In the genomic region with DNA sequence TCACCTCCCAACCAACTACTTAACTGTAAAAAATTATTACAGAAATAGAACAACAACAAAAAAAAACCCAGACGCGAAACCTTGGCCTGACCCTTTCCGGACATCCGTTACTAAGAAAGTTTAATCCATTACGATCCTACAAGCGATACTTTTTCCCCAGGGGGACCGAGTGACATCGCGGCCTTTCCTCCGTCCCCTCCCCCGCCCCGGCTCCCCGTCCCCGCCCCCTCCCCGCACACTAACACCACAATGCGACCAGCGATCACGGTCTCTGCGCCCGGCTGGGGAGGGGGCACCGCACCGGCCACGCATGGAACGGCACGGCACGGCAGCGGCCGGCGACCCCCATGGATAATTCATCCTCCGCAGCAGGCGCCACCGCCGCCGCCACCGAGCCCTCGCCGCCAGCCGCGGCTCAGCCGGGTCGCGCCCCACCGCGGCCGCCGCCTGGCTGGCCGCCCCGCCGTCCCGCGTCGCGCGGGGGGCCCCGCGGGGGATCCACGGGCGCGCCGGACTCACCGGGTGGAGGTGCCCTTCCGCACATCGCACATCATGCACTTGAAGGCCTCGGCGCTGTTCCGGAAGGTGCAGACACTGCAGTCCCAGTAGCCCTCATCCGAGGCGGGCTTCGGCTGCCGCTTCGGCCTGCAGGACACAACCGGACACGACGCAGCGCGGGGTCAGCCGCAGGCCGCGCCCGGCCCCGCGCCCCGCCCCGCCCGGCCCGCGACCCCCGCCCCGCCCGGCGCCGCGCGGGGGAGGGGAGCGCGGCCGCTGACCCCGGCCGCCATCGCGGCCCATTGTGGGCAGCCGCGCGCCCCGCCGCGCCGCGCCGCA, we compare ENCODE assay signal across 8 mouse cellular contexts. TPM values are rescaled to one million over a fixed set of nuclear protein-coding genes. Genes with fewer than 3 reads are reported as not detected.
A peak's percentile ranks its signal among the peaks of the same experiment; 100 is the strongest.
DNase-seq lines count a peak whose midpoint lies in the region; ATAC-seq and TF ChIP-seq lines count a peak whose summit lies in the region.

No protein-coding gene starts in this region.

- peaks cover 12 to 20% of the 10 kb centered on the region in 2 experiments for H3K36me3 ChIP-seq in CH12.LX (replicated peaks in 1 of 2; ENCODE audit: control insufficient read depth in 1 of 2, insufficient read depth in 1 of 2, low read length in 1 of 2)
- peaks cover 8% of the 10 kb centered on the region for H3K36me3 ChIP-seq in embryonic facial prominence, embryonic 13.5 days
- H3K36me3 ChIP-seq in heart, embryonic 14.5 days (ENCODE audit: control insufficient read depth, insufficient read depth, low read length): peaks cover 8% of the 10 kb centered on the region; the same call in 1 of the 2 replicates
- H3K36me3 ChIP-seq in lung, postnatal 0 days (ENCODE audit: insufficient read depth, low read length): no peaks in the 10 kb centered on the region

- DNase-seq in CH12.LX (ENCODE audit: extremely low read depth): peak; percentile 57
- DNase-seq in adrenal gland, postnatal 25 days: peak; percentile 46
- DNase-seq in kidney, postnatal 10 days: peak; percentile 79
- DNase-seq in lung, postnatal 0 days (ENCODE audit: low spot score): peak; percentile 77
- peak; percentile 72 for DNase-seq in retina, embryonic 14.5 days (ENCODE audit: low spot score)
- peak; percentile 31 for DNase-seq in urinary bladder, postnatal 25 days (ENCODE audit: low spot score)

- peaks cover 11% of the 10 kb centered on the region in 2 experiments for H3K4me1 ChIP-seq in CH12.LX (ENCODE audit: control insufficient read depth in 1 of 2, insufficient read depth in 2 of 2)
- peaks cover 3% of the 10 kb centered on the region; the same call in 1 of the 2 replicates for H3K4me1 ChIP-seq in embryonic facial prominence, embryonic 13.5 days
- H3K4me1 ChIP-seq in heart, embryonic 14.5 days (ENCODE audit: control insufficient read depth in 2 of 2, insufficient read depth in 2 of 2, low read length in 2 of 2): peaks cover 0 to 4% of the 10 kb centered on the region in 2 experiments; a peak in 2 of 4 replicates
- H3K4me1 ChIP-seq in lung, postnatal 0 days (ENCODE audit: insufficient read depth, low read depth, low read length): no peaks in the 10 kb centered on the region

- no peak for TF ChIP-seq RAD21 in CH12.LX (IDR thresholded peaks at IDR 0.05; ENCODE audit: low read depth, low read length)

- dilution Hi-C loops in CH12.LX (cut with MboI; ENCODE audit: extremely low pct_ligation_motif_present, extremely low pct_unique_long_range_greater_than_20kb, low sequenced_read_pairs): no loop called here

- TF ChIP-seq CTCF in CH12.LX (conservative IDR thresholded peaks at IDR 0.05 in 1 of 2, IDR thresholded peaks at IDR 0.05 in 1 of 2; ENCODE audit: low read depth in 2 of 2, low read length in 2 of 2): no peak
- no peak; the same call in 1 of the 2 replicates for TF ChIP-seq CTCF in lung, postnatal 0 days (IDR thresholded peaks at IDR 0.05)

- no peak; the same call in 1 of the 2 replicates for TF ChIP-seq POLR2A in CH12.LX (IDR thresholded peaks at IDR 0.05; ENCODE audit: low read depth, low read length)

- peak overlapping the region; percentile 94 for H3K9ac ChIP-seq in CH12.LX (ENCODE audit: insufficient read depth, low read depth)
- peak overlapping the region; percentile 88 for H3K9ac ChIP-seq in embryonic facial prominence, embryonic 13.5 days
- peak overlapping the region; percentile 93 for H3K9ac ChIP-seq in heart, embryonic 14.5 days (ENCODE audit: low read length)
- H3K9ac ChIP-seq in lung, postnatal 0 days (replicated peaks; ENCODE audit: low read depth): peak overlapping the region; percentile 73

- H3K4me2 ChIP-seq in CH12.LX (ENCODE audit: insufficient read depth, low read depth, poor library complexity, severe bottlenecking): peak overlapping the region; percentile 73; the same call in 1 of the 2 replicates
- peak overlapping the region; percentile 86 for H3K4me2 ChIP-seq in embryonic facial prominence, embryonic 13.5 days
- H3K4me2 ChIP-seq in heart, embryonic 14.5 days (ENCODE audit: low read length): peak overlapping the region; percentile 88
- peak overlapping the region; percentile 90 for H3K4me2 ChIP-seq in lung, postnatal 0 days (replicated peaks; ENCODE audit: low read depth, low read length)

- ATAC-seq in embryonic facial prominence, embryonic 13.5 days (ENCODE audit: insufficient number of reproducible peaks, insufficient read depth, low FRiP score, low TSS enrichment, low read depth): peak; percentile 15; the same call in 1 of the 2 replicates
- ATAC-seq in heart, embryonic 14.5 days (ENCODE audit: insufficient number of reproducible peaks, insufficient read depth, low FRiP score, low read depth): peak; percentile 67
- peak; percentile 70 for ATAC-seq in lung, postnatal 0 days

- WGBS in embryonic facial prominence, embryonic 13.5 days: 1% methylated on average over 48 of the region's 110 CpGs
- under 1% methylated on average over 84 of the region's 110 CpGs for WGBS in heart, embryonic 14.5 days
- WGBS in lung, postnatal 0 days: 2% methylated on average over 42 of the region's 110 CpGs

- H3K79me2 ChIP-seq in CH12.LX (replicated peaks; ENCODE audit: control insufficient read depth, extremely low read depth, insufficient read depth, poor library complexity, severe bottlenecking): peaks cover 16% of the 10 kb centered on the region

- peak overlapping the region; percentile 69 to 84 (median 75) for H3K4me3 ChIP-seq in CH12.LX (replicated peaks in 1 of 3; ENCODE audit: low read depth in 2 of 3, low read length in 2 of 3, poor library complexity in 1 of 3)
- peak overlapping the region; percentile 87 for H3K4me3 ChIP-seq in embryonic facial prominence, embryonic 13.5 days
- peak overlapping the region; percentile 78 to 82 for H3K4me3 ChIP-seq in heart, embryonic 14.5 days (ENCODE audit: control insufficient read depth in 1 of 2, insufficient read depth in 1 of 2, low read depth in 1 of 2, low read length in 2 of 2)
- peak overlapping the region; percentile 91 for H3K4me3 ChIP-seq in lung, postnatal 0 days (ENCODE audit: low read depth, low read length)

- no peaks in the 10 kb centered on the region for H3K27me3 ChIP-seq in CH12.LX (replicated peaks)
- no peaks in the 10 kb centered on the region for H3K27me3 ChIP-seq in embryonic facial prominence, embryonic 13.5 days
- no peaks in the 10 kb centered on the region for H3K27me3 ChIP-seq in heart, embryonic 14.5 days (ENCODE audit: control insufficient read depth, insufficient read depth, low read length)
- no peaks in the 10 kb centered on the region for H3K27me3 ChIP-seq in lung, postnatal 0 days (replicated peaks; ENCODE audit: insufficient read depth, low read length)

- in situ Hi-C loops in CH12.LX (cut with MboI; ENCODE audit: low pct_ligation_motif_present, low pct_unique_long_range_greater_than_20kb, low sequenced_read_pairs): no loop called here

- H3K9me3 ChIP-seq in CH12.LX (replicated peaks; ENCODE audit: low read length): no peaks in the 10 kb centered on the region
- H3K9me3 ChIP-seq in embryonic facial prominence, embryonic 13.5 days: no peaks in the 10 kb centered on the region
- no peaks in the 10 kb centered on the region for H3K9me3 ChIP-seq in heart, embryonic 14.5 days (ENCODE audit: control insufficient read depth, low read length)
- no peaks in the 10 kb centered on the region for H3K9me3 ChIP-seq in lung, postnatal 0 days (ENCODE audit: low read length)

- peak; percentile 18; the same call in 1 of the 2 replicates for TF ChIP-seq EP300 in CH12.LX (IDR thresholded peaks at IDR 0.05; ENCODE audit: low read length)
- TF ChIP-seq EP300 in lung, postnatal 0 days (IDR thresholded peaks at IDR 0.05): no peak

- H3K27ac ChIP-seq in CH12.LX (ENCODE audit: insufficient read depth, low read depth): peak overlapping the region; percentile 25; the same call in 1 of the 2 replicates
- peak overlapping the region; percentile 84 for H3K27ac ChIP-seq in embryonic facial prominence, embryonic 13.5 days
- peak overlapping the region; percentile 90 to 98 for H3K27ac ChIP-seq in heart, embryonic 14.5 days (replicated peaks in 1 of 2; ENCODE audit: control insufficient read depth in 1 of 2, insufficient read depth in 1 of 2, low read depth in 2 of 2, low read length in 2 of 2)
- peak overlapping the region; percentile 95 for H3K27ac ChIP-seq in lung, postnatal 0 days (ENCODE audit: low read length)

TF ChIP-seq in CH12.LX, 34 proteins besides CTCF, POLR2A, EP300 and RAD21 (continues in another document):
- TF ChIP-seq UBTF (IDR thresholded peaks at IDR 0.05; ENCODE audit: low read depth, low read length) (peak; percentile 48; the same call in 1 of the 2 replicates), E2F4 (IDR thresholded peaks at IDR 0.05; ENCODE audit: insufficient replicate concordance, low read depth, low read length) (no peak), JUN (IDR thresholded peaks at IDR 0.05; ENCODE audit: insufficient read depth, low read depth, low read length) (no peak), IRF4 (IDR thresholded peaks at IDR 0.05; ENCODE audit: low read depth, low read length) (0 out of 2 replicates have a peak, but pooled peaks have one; percentile 12), RCOR1 (conservative IDR thresholded peaks at IDR 0.05; ENCODE audit: low read depth, low read length) (no peak), ZMIZ1 (IDR thresholded peaks at IDR 0.05; ENCODE audit: low read depth, low read length) (no peak), KAT2A (IDR thresholded peaks at IDR 0.05; ENCODE audit: insufficient replicate concordance, low read length) (no peak), TCF12 (IDR thresholded peaks at IDR 0.05; ENCODE audit: low read depth, low read length) (no peak), CHD1 (IDR thresholded peaks at IDR 0.05; ENCODE audit: low read depth, low read length) (no peak), MEF2A (IDR thresholded peaks at IDR 0.05; ENCODE audit: borderline replicate concordance, low read depth, low read length) (no peak; the same call in 1 of the 2 replicates), HCFC1 (IDR thresholded peaks at IDR 0.05; ENCODE audit: low read depth, low read length) (no peak; the same call in 1 of the 2 replicates), TBP (conservative IDR thresholded peaks at IDR 0.05; ENCODE audit: low read depth, low read length) (no peak), SMC3 (IDR thresholded peaks at IDR 0.05; ENCODE audit: low read depth, low read length) (no peak), MYC (IDR thresholded peaks at IDR 0.05; ENCODE audit: low read depth, low read length) (no peak), USF2 (conservative IDR thresholded peaks at IDR 0.05; ENCODE audit: low read depth, low read length) (no peak), SIN3A (IDR thresholded peaks at IDR 0.05; ENCODE audit: low read length) (no peak; the same call in 1 of the 2 replicates)

RNA-seq across cellular contexts. Expression of gene Yaf2, which starts 0.7 kb away (rescaled TPM):
- 32.7 and 33.7 TPM in 2 replicates for total RNA-seq in CH12.LX (2012; rRNA removed)
- total RNA-seq in CH12.LX (2014; rRNA removed): 78.4 and 84.8 TPM in 2 replicates
- polyA plus RNA-seq in CH12.LX (2012; ENCODE audit: insufficient read length, low read depth): 40.9 and 46.2 TPM in 2 replicates
- 36.5 and 42.2 TPM in 2 replicates for total RNA-seq in adrenal gland, postnatal 25 days (2021)
- 47.1 and 58.6 TPM in 2 replicates for polyA plus RNA-seq in embryonic facial prominence, embryonic 13.5 days (2015; fragmentation: Nextera tagmentation; extraction: Ambion mirVana)
- 87.9 and 89.6 TPM in 2 replicates for polyA plus RNA-seq in heart, embryonic 14.5 days (2014; fragmentation: Nextera tagmentation; extraction: Ambion mirVana)
- 58.2 and 60.4 TPM in 2 replicates for polyA plus RNA-seq in lung, postnatal 0 days (2015; fragmentation: Nextera tagmentation; extraction: Ambion mirVana)

Comparison
In these comparisons a context has a peak if more than half of its experiments do, and no peak if none do; other contexts are left out.
1. Peak in every context shown above with its lines: DNase-seq, ATAC-seq, H3K4me3 ChIP-seq and H3K27ac ChIP-seq.
2. H3K27ac ChIP-seq: peak in every context shown above with its lines; median percentile 95 in lung, postnatal 0 days; 94 in heart, embryonic 14.5 days; 84 in embryonic facial prominence, embryonic 13.5 days; 25 in CH12.LX.
3. ATAC-seq: peak in every context shown above with its lines; median percentile 70 in lung, postnatal 0 days; 67 in heart, embryonic 14.5 days; 15 in embryonic facial prominence, embryonic 13.5 days.